Mouse (Mus musculus): ENCODE results near the gene Ube2q1. TPM values are rescaled to one million over a fixed set of nuclear protein-coding genes. Genes with fewer than 3 reads are reported as not detected.

Ube2q1 gene
- polyA plus RNA-seq, 1 experiment from 2014 or later = 21.8 TPM

- DNase-seq (ENCODE audit: low spot score) (no peak), ATAC-seq (ENCODE audit: low FRiP score) (no peak)
- Histone ChIP-seq H3K27me3 (ENCODE audit: control insufficient read depth, insufficient read depth, low read length) (no peaks in the 10 kb centered on the region), H3K9ac (no peak overlapping the region), H3K36me3 (replicated peaks; ENCODE audit: control insufficient read depth, insufficient read depth) (no peaks in the 10 kb centered on the region), H3K9me3 (ENCODE audit: control insufficient read depth, low read length) (peaks cover 11% of the 10 kb centered on the region), H3K4me3 (replicated peaks; ENCODE audit: low read length) (no peak overlapping the region), H3K27ac (no peak overlapping the region), H3K4me1 (replicated peaks; ENCODE audit: control insufficient read depth, insufficient read depth, low read length) (no peaks in the 10 kb centered on the region), H3K4me2 (replicated peaks) (no peak overlapping the region)
- 77% methylated on average over 3 of the region's 3 CpGs for WGBS
Measured at GRCm38 (mm10) chr3:89812166-89812565, 38.8 kb downstream of the Ube2q1 start.

- H3K4me2 ChIP-seq (replicated peaks) = no peak overlapping the region
- no peak for ATAC-seq (ENCODE audit: low FRiP score)
Measured at GRCm38 (mm10) chr3:89814051-89814450, 40.6 kb downstream of the Ube2q1 start.

GRCm38 (mm10) chr3:89817056-89817455 lies 43.6 kb downstream of the Ube2q1 start:
- H3K4me3 ChIP-seq (replicated peaks; ENCODE audit: low read length) = no peak overlapping the region
- ATAC-seq (ENCODE audit: low FRiP score) = no peak
- DNase-seq (ENCODE audit: low spot score) = no peak
- no peaks in the 10 kb centered on the region for H3K4me1 ChIP-seq (replicated peaks; ENCODE audit: control insufficient read depth, insufficient read depth, low read length)
- no peaks in the 10 kb centered on the region for H3K27me3 ChIP-seq (ENCODE audit: control insufficient read depth, insufficient read depth, low read length)
- no peak overlapping the region for H3K9ac ChIP-seq
- WGBS = 69% methylated on average over 4 of the region's 4 CpGs
- H3K4me2 ChIP-seq (replicated peaks) = no peak overlapping the region
- no peak overlapping the region for H3K27ac ChIP-seq
- no peaks in the 10 kb centered on the region for H3K9me3 ChIP-seq (ENCODE audit: control insufficient read depth, low read length)
- H3K36me3 ChIP-seq (replicated peaks; ENCODE audit: control insufficient read depth, insufficient read depth) = no peaks in the 10 kb centered on the region

More at GRCm38 (mm10) chr3:89814051-89814450, 40.6 kb downstream of the Ube2q1 start:
- Histone ChIP-seq H3K9me3 (ENCODE audit: control insufficient read depth, low read length) (peaks cover 11% of the 10 kb centered on the region), H3K4me3 (replicated peaks; ENCODE audit: low read length) (no peak overlapping the region), H3K9ac (no peak overlapping the region), H3K4me1 (replicated peaks; ENCODE audit: control insufficient read depth, insufficient read depth, low read length) (no peaks in the 10 kb centered on the region), H3K27me3 (ENCODE audit: control insufficient read depth, insufficient read depth, low read length) (no peaks in the 10 kb centered on the region), H3K36me3 (replicated peaks; ENCODE audit: control insufficient read depth, insufficient read depth) (no peaks in the 10 kb centered on the region), H3K27ac (no peak overlapping the region)
- WGBS = 85% methylated on average over 7 of the region's 7 CpGs
- no peak for DNase-seq (ENCODE audit: low spot score)

GRCm38 (mm10) chr3:89818605-89819004 lies 45.2 kb downstream of the Ube2q1 start:
- no peak overlapping the region for H3K9ac ChIP-seq
- no peak overlapping the region for H3K4me2 ChIP-seq (replicated peaks)
- no peaks in the 10 kb centered on the region for H3K9me3 ChIP-seq (ENCODE audit: control insufficient read depth, low read length)
- H3K4me1 ChIP-seq (replicated peaks; ENCODE audit: control insufficient read depth, insufficient read depth, low read length) = no peaks in the 10 kb centered on the region
- DNase-seq (ENCODE audit: low spot score) (no peak), ATAC-seq (ENCODE audit: low FRiP score) (no peak)
- H3K4me3 ChIP-seq (replicated peaks; ENCODE audit: low read length) = no peak overlapping the region
- no peaks in the 10 kb centered on the region for H3K27me3 ChIP-seq (ENCODE audit: control insufficient read depth, insufficient read depth, low read length)
- no peak overlapping the region for H3K27ac ChIP-seq
- no peaks in the 10 kb centered on the region for H3K36me3 ChIP-seq (replicated peaks; ENCODE audit: control insufficient read depth, insufficient read depth)
- 78% methylated on average over 3 of the region's 3 CpGs for WGBS

GRCm38 (mm10) chr3:89819897-89820296 lies 46.5 kb downstream of the Ube2q1 start:
- DNase-seq (ENCODE audit: low spot score) (no peak), ATAC-seq (ENCODE audit: low FRiP score) (no peak)
- Histone ChIP-seq H3K9me3 (ENCODE audit: control insufficient read depth, low read length) (no peaks in the 10 kb centered on the region), H3K4me1 (replicated peaks; ENCODE audit: control insufficient read depth, insufficient read depth, low read length) (no peaks in the 10 kb centered on the region), H3K4me3 (replicated peaks; ENCODE audit: low read length) (no peak overlapping the region), H3K27me3 (ENCODE audit: control insufficient read depth, insufficient read depth, low read length) (no peaks in the 10 kb centered on the region), H3K9ac (no peak overlapping the region), H3K4me2 (replicated peaks) (no peak overlapping the region), H3K36me3 (replicated peaks; ENCODE audit: control insufficient read depth, insufficient read depth) (no peaks in the 10 kb centered on the region), H3K27ac (no peak overlapping the region)
- WGBS = 75% methylated on average over 7 of the region's 7 CpGs

GRCm38 (mm10) chr3:89820311-89821095 lies 47.1 kb downstream of the Ube2q1 start:
- H3K4me1 ChIP-seq (replicated peaks; ENCODE audit: control insufficient read depth, insufficient read depth, low read length) = no peaks in the 10 kb centered on the region

GRCm38 (mm10) chr3:89821096-89821513 lies 47.7 kb downstream of the Ube2q1 start:
- Histone ChIP-seq H3K36me3 (replicated peaks; ENCODE audit: control insufficient read depth, insufficient read depth) (no peaks in the 10 kb centered on the region), H3K9ac (no peak overlapping the region), H3K9me3 (ENCODE audit: control insufficient read depth, low read length) (no peaks in the 10 kb centered on the region), H3K4me1 (replicated peaks; ENCODE audit: control insufficient read depth, insufficient read depth, low read length) (no peaks in the 10 kb centered on the region), H3K27ac (no peak overlapping the region), H3K27me3 (ENCODE audit: control insufficient read depth, insufficient read depth, low read length) (no peaks in the 10 kb centered on the region), H3K4me2 (replicated peaks) (no peak overlapping the region), H3K4me3 (replicated peaks; ENCODE audit: low read length) (no peak overlapping the region)
- no peak for ATAC-seq (ENCODE audit: low FRiP score)
- 89% methylated on average over 11 of the region's 11 CpGs for WGBS
- no peak for DNase-seq (ENCODE audit: low spot score)

More at GRCm38 (mm10) chr3:89820311-89821095, 47.1 kb downstream of the Ube2q1 start:
- no peak overlapping the region for H3K4me2 ChIP-seq (replicated peaks)
- DNase-seq (ENCODE audit: low spot score) = no peak
- H3K9me3 ChIP-seq (ENCODE audit: control insufficient read depth, low read length) = no peaks in the 10 kb centered on the region
- no peak overlapping the region for H3K27ac ChIP-seq
- no peak overlapping the region for H3K9ac ChIP-seq
- no peak overlapping the region for H3K4me3 ChIP-seq (replicated peaks; ENCODE audit: low read length)
- no peak for ATAC-seq (ENCODE audit: low FRiP score)
- H3K27me3 ChIP-seq (ENCODE audit: control insufficient read depth, insufficient read depth, low read length) = no peaks in the 10 kb centered on the region
- WGBS = 90% methylated on average over 12 of the region's 12 CpGs
- no peaks in the 10 kb centered on the region for H3K36me3 ChIP-seq (replicated peaks; ENCODE audit: control insufficient read depth, insufficient read depth)

- Histone ChIP-seq H3K9me3 (ENCODE audit: control insufficient read depth, low read length) (no peaks in the 10 kb centered on the region), H3K36me3 (replicated peaks; ENCODE audit: control insufficient read depth, insufficient read depth) (no peaks in the 10 kb centered on the region), H3K4me1 (replicated peaks; ENCODE audit: control insufficient read depth, insufficient read depth, low read length) (no peaks in the 10 kb centered on the region), H3K27ac (no peak overlapping the region), H3K4me3 (replicated peaks; ENCODE audit: low read length) (no peak overlapping the region), H3K9ac (no peak overlapping the region), H3K4me2 (replicated peaks) (no peak overlapping the region), H3K27me3 (ENCODE audit: control insufficient read depth, insufficient read depth, low read length) (no peaks in the 10 kb centered on the region)
- ATAC-seq (ENCODE audit: low FRiP score) (no peak), DNase-seq (ENCODE audit: low spot score) (no peak)
- WGBS = 75% methylated on average over 10 of the region's 10 CpGs
Measured at GRCm38 (mm10) chr3:89821548-89822480, 48.4 kb downstream of the Ube2q1 start.

- H3K9me3 ChIP-seq (ENCODE audit: control insufficient read depth, low read length) = no peaks in the 10 kb centered on the region
- H3K36me3 ChIP-seq (replicated peaks; ENCODE audit: control insufficient read depth, insufficient read depth) = no peaks in the 10 kb centered on the region
- no peaks in the 10 kb centered on the region for H3K4me1 ChIP-seq (replicated peaks; ENCODE audit: control insufficient read depth, insufficient read depth, low read length)
- H3K9ac ChIP-seq = no peak overlapping the region
- no peak overlapping the region for H3K4me2 ChIP-seq (replicated peaks)
- DNase-seq (ENCODE audit: low spot score) (no peak), ATAC-seq (ENCODE audit: low FRiP score) (no peak)
- no peak overlapping the region for H3K27ac ChIP-seq
- no peak overlapping the region for H3K4me3 ChIP-seq (replicated peaks; ENCODE audit: low read length)
- H3K27me3 ChIP-seq (ENCODE audit: control insufficient read depth, insufficient read depth, low read length) = no peaks in the 10 kb centered on the region; the same call in 1 of the 2 replicates
- WGBS = 76% methylated on average over 2 of the region's 2 CpGs
Measured at GRCm38 (mm10) chr3:89823594-89823993, 50.2 kb downstream of the Ube2q1 start.
